Mouse (Mus musculus) small intestine, adult 2 months (tissue): Measurements from ENCODE around the gene Casp14.

Source experiments
- CTCF ChIP-seq: fragments of 200-500 bp; IDR thresholded peaks from 2 replicates; pipeline ENCODE4 v1.5.1; 2012; ENCODE audit warnings: low read depth, mild to moderate bottlenecking, control low read depth, inconsistent platforms, low read length, moderate library complexity, mixed read lengths; ENCODE audit not compliant: insufficient replicate concordance, insufficient read length; ENCODE audit errors: extremely low read depth
- POLR2A ChIP-seq: fragments of 200-500 bp; IDR thresholded peaks from 2 replicates; pipeline ENCODE4 v1.6.1; 2012; ENCODE audit warnings: low read depth, mild to moderate bottlenecking, control low read depth, inconsistent platforms, low read length, moderate library complexity

GRCm38 (mm10) chr10:78743721-78744120 is 25.6 kb upstream of the Casp14 start:
- TF ChIP-seq CTCF (no peak), POLR2A (no peak)
